Mouse (Mus musculus) E14TG2a.4 (cell line): ENCODE measurements around the gene Slc26a8.

Experiments
- H3K27me3 ChIP-seq: 2 replicates; pipeline ENCODE4 v1.6.1; 2014; ENCODE audit warnings: low read length, control low read depth; ENCODE audit not compliant: insufficient read depth
- H3K36me3 ChIP-seq: 2 replicates; pipeline ENCODE4 v1.6.1; 2014; ENCODE audit warnings: low read length, control low read depth; ENCODE audit not compliant: insufficient read depth
- H3K4me1 ChIP-seq: replicated peaks from 2 replicates; pipeline ENCODE4 v1.6.1; 2014; ENCODE audit warnings: low read depth, low read length, control low read depth
- H3K4me3 ChIP-seq: replicated peaks from 2 replicates; pipeline ENCODE4 v1.5.1; 2014; ENCODE audit warnings: mild to moderate bottlenecking, low read length
- H3K9me3 ChIP-seq: 2 replicates; pipeline ENCODE4 v1.6.1; 2014; ENCODE audit warnings: low read length, control low read depth
- CTCF ChIP-seq: conservative IDR thresholded peaks from 2 replicates; pipeline ENCODE4 v1.5.1; 2014; ENCODE audit warnings: low read length
- NANOG ChIP-seq: IDR thresholded peaks from 2 replicates; pipeline ENCODE4 v1.6.1; 2014; ENCODE audit warnings: borderline replicate concordance, low read length, mixed read lengths
- POU5F1 ChIP-seq: IDR thresholded peaks from 2 replicates; pipeline ENCODE4 v1.6.1; 2014; ENCODE audit warnings: low read length, borderline replicate concordance

The Slc26a8 gene

GRCm38 (mm10) chr17:28684631-28685030 is 5.4 kb downstream of the Slc26a8 start:
- Histone ChIP-seq H3K9me3 (no peaks in the 10 kb centered on the region), H3K4me3 (peak overlapping the region; percentile 35; the same call in 1 of the 2 replicates), H3K36me3 (no peaks in the 10 kb centered on the region), H3K27me3 (peaks cover 12% of the 10 kb centered on the region), H3K4me1 (peaks cover 32% of the 10 kb centered on the region)
- no peak for TF ChIP-seq NANOG
- TF ChIP-seq POU5F1: no peak
- TF ChIP-seq CTCF: no peak

GRCm38 (mm10) chr17:28683601-28684000 is 6.4 kb downstream of the Slc26a8 start:
- Histone ChIP-seq H3K36me3 (no peaks in the 10 kb centered on the region), H3K9me3 (no peaks in the 10 kb centered on the region), H3K4me3 (no peak overlapping the region), H3K27me3 (peaks cover 3% of the 10 kb centered on the region; the same call in 1 of the 2 replicates), H3K4me1 (peaks cover 25% of the 10 kb centered on the region)
- TF ChIP-seq CTCF: no peak
- no peak for TF ChIP-seq POU5F1
- TF ChIP-seq NANOG: no peak

GRCm38 (mm10) chr17:28682311-28683084 is 7.5 kb downstream of the Slc26a8 start:
- Histone ChIP-seq H3K36me3 (no peaks in the 10 kb centered on the region), H3K27me3 (no peaks in the 10 kb centered on the region), H3K4me3 (no peak overlapping the region), H3K4me1 (peaks cover 21% of the 10 kb centered on the region), H3K9me3 (no peaks in the 10 kb centered on the region; the same call in 1 of the 2 replicates)
- no peak for TF ChIP-seq POU5F1
- no peak for TF ChIP-seq NANOG
- no peak for TF ChIP-seq CTCF

GRCm38 (mm10) chr17:28659564-28659963 is 30.5 kb downstream of the Slc26a8 start:
- Histone ChIP-seq H3K36me3 (no peaks in the 10 kb centered on the region), H3K27me3 (0 out of 2 replicates have a peak, but pooled peaks cover 4% of the 10 kb centered on the region), H3K4me1 (no peaks in the 10 kb centered on the region; the same call in 1 of the 2 replicates), H3K4me3 (no peak overlapping the region), H3K9me3 (no peaks in the 10 kb centered on the region)
- TF ChIP-seq POU5F1 (no peak), NANOG (no peak), CTCF (no peak)

- no peaks in the 10 kb centered on the region; the same call in 1 of the 2 replicates for H3K4me1 ChIP-seq
- H3K9me3 ChIP-seq: no peaks in the 10 kb centered on the region
- no peak overlapping the region for H3K4me3 ChIP-seq
- H3K27me3 ChIP-seq: 0 out of 2 replicates have a peak, but pooled peaks cover 4% of the 10 kb centered on the region
- H3K36me3 ChIP-seq: no peaks in the 10 kb centered on the region
- TF ChIP-seq NANOG (no peak), CTCF (no peak), POU5F1 (no peak)
Measured at GRCm38 (mm10) chr17:28657936-28658335, 32.1 kb downstream of the Slc26a8 start.

- Histone ChIP-seq H3K4me1 (peaks cover 27% of the 10 kb centered on the region), H3K36me3 (no peaks in the 10 kb centered on the region), H3K4me3 (no peak overlapping the region), H3K27me3 (no peaks in the 10 kb centered on the region), H3K9me3 (no peaks in the 10 kb centered on the region)
- no peak for TF ChIP-seq CTCF
- no peak for TF ChIP-seq NANOG
- TF ChIP-seq POU5F1: no peak
Measured at GRCm38 (mm10) chr17:28650268-28650667, 39.8 kb downstream of the Slc26a8 start.

GRCm38 (mm10) chr17:28648607-28649370 is 41.2 kb downstream of the Slc26a8 start:
- Histone ChIP-seq H3K4me1 (peaks cover 39% of the 10 kb centered on the region), H3K9me3 (no peaks in the 10 kb centered on the region), H3K4me3 (no peak overlapping the region), H3K36me3 (no peaks in the 10 kb centered on the region), H3K27me3 (no peaks in the 10 kb centered on the region)
- no peak for TF ChIP-seq NANOG
- peak; percentile 60 for TF ChIP-seq CTCF

- Histone ChIP-seq H3K4me1 (peaks cover 51% of the 10 kb centered on the region), H3K27me3 (no peaks in the 10 kb centered on the region), H3K9me3 (no peaks in the 10 kb centered on the region), H3K4me3 (no peak overlapping the region), H3K36me3 (no peaks in the 10 kb centered on the region)
- TF ChIP-seq NANOG: peak; percentile 20; the same call in 1 of the 2 replicates
- TF ChIP-seq CTCF: no peak
Measured at GRCm38 (mm10) chr17:28646221-28646620, 43.8 kb downstream of the Slc26a8 start.
